Mouse (Mus musculus) T-helper 17 cell (primary cell): ENCODE results near the gene Pcare.

Source experiments
- in situ Hi-C, 2 experiments: fragments of 300-600 bp; cut with MboI, MseI; formaldehyde crosslinking; loops; 1 replicate in 1 of 2; 2 replicates in 1 of 2; pipeline ENCODE4 v1.15.1; 2025; ENCODE audit warnings: high pct_unique_total_duplicates in 2 of 2

The Pcare gene

GRCm38 (mm10) chr17:71730655-71731054 lies 22.0 kb downstream of the Pcare start:
- in situ Hi-C loops = no loop called here

- in situ Hi-C loops = no loop called here
Observed at GRCm38 (mm10) chr17:71721019-71721418, 31.7 kb downstream of the Pcare start.

DNA sequence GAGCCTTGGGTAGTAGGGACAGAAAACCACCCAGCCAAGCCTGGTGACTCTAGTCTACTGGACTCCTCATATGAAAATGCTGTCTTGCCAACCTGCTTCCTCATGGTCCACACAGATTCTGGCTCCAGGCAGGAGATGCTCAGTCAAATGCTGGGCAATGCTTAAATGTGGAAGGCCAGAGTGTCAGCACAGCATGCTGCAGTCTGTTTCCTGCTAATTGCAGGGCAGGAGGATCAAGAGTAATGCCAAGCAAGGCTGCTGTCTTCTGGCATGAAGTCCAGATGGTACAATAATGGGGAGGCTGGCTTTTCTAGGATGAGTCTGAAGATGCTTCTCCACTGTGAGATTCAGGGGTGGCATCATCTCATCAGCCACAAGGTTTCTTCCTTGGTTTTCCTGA lies 32.3 kb downstream of the Pcare start:
- in situ Hi-C loops = no loop called here

DNA sequence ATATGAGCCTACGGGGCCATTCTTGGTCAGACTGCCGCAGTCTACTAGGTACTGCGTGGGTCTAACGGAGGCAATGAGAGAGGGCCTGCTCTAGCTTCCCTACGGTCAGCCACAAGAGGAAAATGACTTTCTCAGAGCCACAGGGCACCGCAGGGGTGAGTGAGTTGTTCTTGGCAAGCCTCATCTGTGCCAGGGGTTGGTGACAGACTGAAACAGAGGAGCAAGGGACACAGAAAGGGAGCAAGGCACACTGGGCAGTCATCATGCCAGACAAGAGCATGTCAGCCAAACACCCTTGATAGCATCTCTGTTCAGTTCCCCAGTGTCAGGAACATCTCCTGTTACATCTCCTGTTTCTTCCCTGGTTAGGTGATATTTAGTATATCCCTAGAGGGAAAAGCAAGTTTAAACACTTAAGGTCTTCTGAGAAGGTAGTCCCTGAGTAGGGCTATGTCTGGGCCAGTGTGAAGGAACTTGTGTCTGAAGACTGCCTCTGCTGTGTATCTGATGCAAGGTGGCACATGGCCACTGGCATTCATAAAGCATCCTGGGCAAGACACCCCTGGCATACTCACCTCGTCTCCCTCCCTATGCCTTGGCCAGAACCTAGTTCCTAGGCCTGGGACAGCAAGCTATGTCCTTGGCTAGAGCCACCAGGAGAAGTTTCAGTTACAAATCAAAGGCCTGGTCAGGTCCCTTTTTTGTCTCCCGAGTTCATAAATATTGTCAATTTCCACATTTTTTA lies 34.6 kb downstream of the Pcare start:
- in situ Hi-C loops = no loop called here

GRCm38 (mm10) chr17:71715034-71715433 lies 37.7 kb downstream of the Pcare start:
- in situ Hi-C loops = no loop called here

GRCm38 (mm10) chr17:71712279-71712678 lies 40.4 kb downstream of the Pcare start:
- in situ Hi-C loops = no loop called here

DNA sequence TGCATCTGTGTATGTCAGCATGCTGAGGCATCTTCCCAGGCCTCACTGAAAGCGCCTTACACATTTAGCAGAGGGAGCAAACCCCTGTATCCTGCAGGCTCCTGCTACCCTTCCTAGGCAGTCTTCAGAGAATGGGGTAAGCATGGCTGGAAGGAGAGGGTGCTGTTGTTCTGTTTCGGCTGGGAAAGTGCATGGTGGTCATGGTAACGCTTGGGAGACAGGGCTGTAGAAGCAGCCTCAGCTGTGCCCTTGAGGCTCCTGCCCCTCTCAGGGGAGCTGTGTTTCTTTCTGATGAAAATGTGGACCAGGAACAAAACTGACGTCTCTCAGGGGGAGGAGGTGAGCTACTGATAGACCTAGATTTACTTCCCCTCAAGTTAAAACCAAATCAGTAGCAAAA lies 45.0 kb downstream of the Pcare start:
- in situ Hi-C loops = no loop called here

GRCm38 (mm10) chr17:71705550-71706480 lies 46.9 kb downstream of the Pcare start:
- in situ Hi-C loops = no loop called here

DNA sequence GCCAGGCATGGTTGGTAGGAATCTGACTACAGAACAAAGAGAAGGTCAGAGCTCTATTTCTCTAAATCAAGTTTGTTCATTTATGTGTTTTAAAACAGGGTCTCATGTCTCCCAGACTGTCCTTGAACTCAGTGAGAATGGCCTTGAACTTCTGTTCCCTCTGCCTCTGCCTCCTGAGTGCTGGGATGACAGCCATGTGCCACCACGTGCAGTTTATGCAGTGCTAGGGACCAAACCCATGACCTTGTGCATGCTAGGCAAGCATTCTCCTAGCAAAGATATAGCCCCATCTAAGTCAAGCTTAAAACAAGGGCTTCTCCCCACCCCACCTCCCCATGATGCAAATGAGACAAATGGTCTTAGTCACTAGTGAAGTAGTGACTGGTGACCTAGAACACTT lies 47.6 kb downstream of the Pcare start:
- in situ Hi-C loops = no loop called here

DNA sequence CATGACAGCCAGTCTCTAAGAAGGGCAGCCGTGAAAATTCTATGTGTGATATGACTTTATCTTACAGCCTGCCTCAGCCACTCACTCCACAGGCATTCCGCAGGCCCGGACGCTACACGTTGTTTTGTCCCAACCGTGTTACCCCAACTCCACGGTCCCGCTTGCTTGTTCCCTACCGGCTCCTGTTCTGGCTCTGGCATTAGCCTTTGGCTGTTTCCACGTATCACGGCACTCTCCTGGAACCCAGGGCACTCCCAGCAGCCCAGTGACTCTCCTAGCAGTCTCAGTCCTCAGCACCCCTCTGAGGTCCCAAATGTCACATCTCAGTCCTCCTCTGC lies 54.1 kb downstream of the Pcare start:
- in situ Hi-C loops = loop anchor here in 1 of 2 experiments (25.0 kb wide), 1 partner anchor 1639 kb away; no protein-coding TSS in a partner anchor

DNA sequence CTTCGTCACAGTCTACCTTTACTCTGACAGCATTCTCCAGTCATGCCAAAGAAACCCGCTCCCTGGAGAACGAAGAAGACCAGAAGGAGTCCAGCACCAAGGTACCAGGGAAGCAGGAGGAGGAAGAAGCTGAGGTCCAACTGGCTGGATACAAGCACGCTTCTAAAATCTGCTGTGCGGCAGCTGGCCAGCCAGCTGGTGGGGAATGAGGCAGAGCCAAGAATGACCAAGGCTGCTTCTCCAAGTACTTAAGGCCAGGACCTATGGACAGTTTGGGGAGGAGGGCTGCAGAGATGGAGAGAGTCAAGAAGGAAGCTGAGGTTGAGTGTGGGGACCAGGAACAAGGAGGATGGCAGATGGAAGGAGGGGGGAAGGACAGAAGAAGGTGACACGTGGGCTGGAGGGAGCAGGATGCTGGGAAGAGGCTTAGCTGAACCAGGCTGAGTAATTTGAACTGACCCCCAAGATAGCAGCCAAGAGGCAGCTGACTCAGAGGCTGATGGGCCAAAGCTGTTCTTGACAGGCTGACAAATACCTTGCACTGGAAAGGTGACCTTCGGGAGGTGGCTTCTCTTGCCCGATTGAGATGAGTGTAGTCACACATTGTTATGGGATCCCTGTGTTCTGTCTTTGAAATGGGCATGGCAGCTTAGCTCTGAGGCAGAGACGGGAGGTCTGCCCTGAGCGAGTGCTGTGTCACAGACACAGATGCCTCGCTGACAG lies 54.6 kb downstream of the Pcare start:
- in situ Hi-C loops = loop anchor here in 1 of 2 experiments (25.0 kb wide), 1 partner anchor 1639 kb away; no protein-coding TSS in a partner anchor

DNA sequence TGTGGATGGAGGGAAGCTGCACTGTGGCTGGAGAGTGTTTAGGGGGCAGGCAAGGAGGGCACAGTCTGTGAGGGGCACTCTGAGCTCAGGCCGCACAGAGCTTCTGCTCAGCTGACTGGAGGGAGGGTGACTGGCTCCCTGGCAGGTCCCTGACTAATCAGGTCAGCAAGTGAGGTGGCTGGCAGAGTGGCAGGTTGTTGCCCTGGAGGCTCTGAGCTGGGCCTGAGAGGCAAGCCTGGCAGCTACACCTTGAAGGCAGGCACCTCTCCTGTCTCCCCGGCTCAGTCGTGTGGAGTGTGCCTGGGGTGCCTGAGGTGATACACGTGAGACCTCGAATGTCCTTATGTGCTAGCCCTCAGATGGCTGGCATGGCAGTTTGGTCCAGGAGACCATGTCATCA lies 56.3 kb downstream of the Pcare start:
- in situ Hi-C loops = loop anchor here in 1 of 2 experiments (25.0 kb wide), 1 partner anchor 1641 kb away; no protein-coding TSS in a partner anchor

- in situ Hi-C loops = loop anchor here in 1 of 2 experiments (25.0 kb wide), 1 partner anchor 1641 kb away; no protein-coding TSS in a partner anchor
Observed at GRCm38 (mm10) chr17:71695716-71696315, 56.9 kb downstream of the Pcare start.

GRCm38 (mm10) chr17:71695151-71695550 lies 57.5 kb downstream of the Pcare start:
- in situ Hi-C loops = loop anchor here in 1 of 2 experiments (25.0 kb wide), 1 partner anchor 1642 kb away; no protein-coding TSS in a partner anchor

DNA sequence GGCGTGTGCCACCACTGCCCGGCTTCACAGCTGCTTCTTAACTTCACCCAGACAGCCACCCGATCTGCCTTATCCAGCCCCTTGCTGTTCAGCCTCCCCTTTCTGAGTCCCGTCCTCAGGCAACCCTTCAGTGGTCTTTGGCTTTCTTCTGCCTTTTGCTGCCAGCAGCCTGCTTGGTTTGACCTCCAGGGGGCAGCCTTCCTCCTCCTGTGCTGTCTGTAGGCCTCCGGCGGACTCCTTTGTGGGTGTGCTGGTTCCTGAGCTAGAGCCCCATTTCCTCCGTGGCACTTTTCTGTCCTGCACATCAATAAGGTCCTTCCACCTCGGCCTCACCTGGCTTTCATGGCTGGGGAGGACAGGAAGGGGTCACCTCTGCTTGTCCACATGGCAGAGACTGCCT lies 58.9 kb downstream of the Pcare start:
- in situ Hi-C loops = loop anchor here (5.0 to 25.0 kb wide), 2 partner anchors 179 to 1644 kb away; no protein-coding TSS in a partner anchor
